8 mouse cellular contexts compared by ENCODE assay signal in genomic region chr5:112718655-112719306, GRCm38 (mm10).
DNase-seq lines count a peak whose midpoint lies in the region; ATAC-seq lines count a peak whose summit lies in the region.

No protein-coding gene starts in this region.

- 0 out of 2 replicates have a peak, but pooled peaks cover 13% of the 10 kb centered on the region for H3K4me1 ChIP-seq in midbrain, embryonic 14.5 days (ENCODE audit: control insufficient read depth, insufficient read depth, low read length)

- peak; percentile 75 to 85 for DNase-seq in heart, postnatal 10 days
- DNase-seq in heart, adult 8-10 months (ENCODE audit: low spot score) = no peak
- DNase-seq in adrenal gland, postnatal 14 days = peak; percentile 88
- DNase-seq in gastrocnemius, postnatal 14 days = peak; percentile 66
- peak; percentile 55 to 87 for DNase-seq in kidney, postnatal 36 days
- peak; percentile 80 for DNase-seq in midbrain, embryonic 14.5 days
- DNase-seq in thymus, postnatal 4 days = peak; percentile 81
- DNase-seq in layer of hippocampus, adult 18-20 months (ENCODE audit: low spot score in 2 of 2) = no peak

- H3K9ac ChIP-seq in midbrain, embryonic 14.5 days (replicated peaks; ENCODE audit: low read length) = no peak overlapping the region

- intact Hi-C loops in heart, postnatal 10 days (cut with DNase I) = no loop called here
- intact Hi-C loops in gastrocnemius, postnatal 14 days (cut with DNase I; ENCODE audit: low total_unique reads) = no loop called here

- peak overlapping the region; percentile 33 for H3K27ac ChIP-seq in midbrain, embryonic 14.5 days (replicated peaks; ENCODE audit: low read depth, low read length)

- no peaks in the 10 kb centered on the region for H3K27me3 ChIP-seq in midbrain, embryonic 14.5 days (ENCODE audit: control insufficient read depth, insufficient read depth, low read length)

- no peak for ATAC-seq in midbrain, embryonic 14.5 days (ENCODE audit: low FRiP score, low TSS enrichment)

- H3K9me3 ChIP-seq in midbrain, embryonic 14.5 days (ENCODE audit: control insufficient read depth, low read length) = no peaks in the 10 kb centered on the region

- no peaks in the 10 kb centered on the region for H3K36me3 ChIP-seq in midbrain, embryonic 14.5 days (ENCODE audit: control insufficient read depth, insufficient read depth, low read length)

- WGBS in midbrain, embryonic 14.5 days = 22% methylated on average over 12 of the region's 12 CpGs

- no peak overlapping the region for H3K4me2 ChIP-seq in midbrain, embryonic 14.5 days (ENCODE audit: low read length)

- no peak overlapping the region for H3K4me3 ChIP-seq in midbrain, embryonic 14.5 days (replicated peaks; ENCODE audit: low read depth, low read length)

Comparison
In these comparisons a context has a peak if more than half of its experiments do, and no peak if none do; other contexts are left out.
1. DNase-seq: peak in heart, postnatal 10 days (2 of 2), adrenal gland, postnatal 14 days (single experiment), gastrocnemius, postnatal 14 days (single experiment), kidney, postnatal 36 days (2 of 2), midbrain, embryonic 14.5 days (single experiment) and thymus, postnatal 4 days (single experiment); none in heart, adult 8-10 months (single experiment) and layer of hippocampus, adult 18-20 months (0 of 2).